Mouse (Mus musculus) lung, postnatal 14 days (tissue): ENCODE data around the gene Tprg.

Experiments used
- DNase-seq: peaks from one replicate; pipeline ENCODE4 v3.0.0; 2021

The Tprg gene

GRCm38 (mm10) chr16:25333279-25334219 is 46.9 kb downstream of the Tprg start:
- peak; percentile 5 for DNase-seq

GRCm38 (mm10) chr16:25335058-25335703 is 48.6 kb downstream of the Tprg start:
- DNase-seq, result no peak

- peak; percentile 75 for DNase-seq
Observed at GRCm38 (mm10) chr16:25349626-25350025, 63.0 kb downstream of the Tprg start.

- DNase-seq, result no peak
Observed at GRCm38 (mm10) chr16:25367834-25368233, 81.2 kb downstream of the Tprg start.

- DNase-seq, result no peak
Observed at GRCm38 (mm10) chr16:25369984-25370412, 83.4 kb downstream of the Tprg start.

- peak; percentile 6 for DNase-seq
Observed at GRCm38 (mm10) chr16:25374121-25374520, 87.5 kb downstream of the Tprg start.

GRCm38 (mm10) chr16:25374775-25375174 is 88.2 kb downstream of the Tprg start:
- DNase-seq, result peak; percentile 29

- DNase-seq, result peak; percentile 86
Observed at GRCm38 (mm10) chr16:25376720-25377373, 90.2 kb downstream of the Tprg start.

GRCm38 (mm10) chr16:25377695-25378094 is 91.1 kb downstream of the Tprg start:
- DNase-seq, result no peak

GRCm38 (mm10) chr16:25385498-25386192 is 99.0 kb downstream of the Tprg start:
- DNase-seq, result no peak

- no peak for DNase-seq
Observed at GRCm38 (mm10) chr16:25394676-25395075, 108.1 kb downstream of the Tprg start.

- peak; percentile 30 for DNase-seq
Observed at GRCm38 (mm10) chr16:25404156-25404555, 117.5 kb downstream of the Tprg start.

GRCm38 (mm10) chr16:25407204-25407886 is 120.7 kb downstream of the Tprg start:
- DNase-seq, result peak; percentile 65

GRCm38 (mm10) chr16:25408032-25408431 is 121.4 kb downstream of the Tprg start:
- DNase-seq, result no peak

GRCm38 (mm10) chr16:25411307-25411706 is 124.7 kb downstream of the Tprg start:
- no peak for DNase-seq

GRCm38 (mm10) chr16:25413885-25414284 is 127.3 kb downstream of the Tprg start:
- DNase-seq, result no peak

GRCm38 (mm10) chr16:25415186-25415585 is 128.6 kb downstream of the Tprg start:
- no peak for DNase-seq

GRCm38 (mm10) chr16:25417875-25418630 is 131.4 kb downstream of the Tprg start:
- DNase-seq, result peak; percentile 46

GRCm38 (mm10) chr16:25422997-25423396 is 136.4 kb downstream of the Tprg start:
- DNase-seq, result peak; percentile 13

GRCm38 (mm10) chr16:25424001-25424400 is 137.4 kb downstream of the Tprg start:
- DNase-seq, result no peak

- no peak for DNase-seq
Observed at GRCm38 (mm10) chr16:25424915-25425314, 138.3 kb downstream of the Tprg start.
